Mouse (Mus musculus): Measurements from ENCODE around the gene Xpo5.

Gene Xpo5

DNA sequence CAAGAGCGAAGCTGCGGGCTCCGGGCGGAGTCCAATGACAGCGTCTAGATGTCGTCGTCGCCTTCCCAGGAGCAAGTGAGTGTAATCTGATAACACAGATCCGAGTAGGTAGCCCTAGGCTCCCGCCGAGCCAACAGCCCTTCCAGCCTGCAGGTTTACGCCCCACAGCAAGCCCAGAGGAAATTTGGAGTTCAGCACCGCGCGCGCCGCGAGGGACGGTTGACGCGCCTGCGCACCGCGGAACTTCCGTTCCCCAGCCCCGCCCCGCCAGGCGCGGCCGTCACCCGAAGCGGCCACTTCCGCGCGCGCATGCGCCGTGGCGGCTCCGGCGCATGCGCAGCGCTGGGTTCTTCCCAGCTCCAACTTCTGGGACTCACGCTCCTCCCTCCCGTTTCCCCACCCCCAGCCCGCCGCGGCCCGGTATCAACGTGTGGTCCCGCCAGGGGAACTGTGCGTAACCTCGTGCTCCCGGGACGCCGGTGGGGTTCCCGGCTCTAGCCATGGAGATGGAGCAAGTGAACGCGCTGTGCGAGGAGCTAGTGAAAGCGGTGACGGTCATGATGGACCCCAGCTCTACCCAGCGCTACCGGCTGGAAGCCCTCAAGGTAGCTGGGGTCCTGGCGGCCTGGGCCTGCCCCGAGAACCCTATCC is at the start of gene Xpo5, which contains the start of gene Polh:
Xpo5 (plus strand) TSS at position 362 of the 651 bp plus-strand sequence.
Polh (minus strand) TSS at position 225 of the 651 bp plus-strand sequence.
- peak; percentile 18; the same call in 1 of the 2 replicates for TF ChIP-seq GATA4 (IDR thresholded peaks at IDR 0.05; ENCODE audit: insufficient replicate concordance, low read length)

DNA sequence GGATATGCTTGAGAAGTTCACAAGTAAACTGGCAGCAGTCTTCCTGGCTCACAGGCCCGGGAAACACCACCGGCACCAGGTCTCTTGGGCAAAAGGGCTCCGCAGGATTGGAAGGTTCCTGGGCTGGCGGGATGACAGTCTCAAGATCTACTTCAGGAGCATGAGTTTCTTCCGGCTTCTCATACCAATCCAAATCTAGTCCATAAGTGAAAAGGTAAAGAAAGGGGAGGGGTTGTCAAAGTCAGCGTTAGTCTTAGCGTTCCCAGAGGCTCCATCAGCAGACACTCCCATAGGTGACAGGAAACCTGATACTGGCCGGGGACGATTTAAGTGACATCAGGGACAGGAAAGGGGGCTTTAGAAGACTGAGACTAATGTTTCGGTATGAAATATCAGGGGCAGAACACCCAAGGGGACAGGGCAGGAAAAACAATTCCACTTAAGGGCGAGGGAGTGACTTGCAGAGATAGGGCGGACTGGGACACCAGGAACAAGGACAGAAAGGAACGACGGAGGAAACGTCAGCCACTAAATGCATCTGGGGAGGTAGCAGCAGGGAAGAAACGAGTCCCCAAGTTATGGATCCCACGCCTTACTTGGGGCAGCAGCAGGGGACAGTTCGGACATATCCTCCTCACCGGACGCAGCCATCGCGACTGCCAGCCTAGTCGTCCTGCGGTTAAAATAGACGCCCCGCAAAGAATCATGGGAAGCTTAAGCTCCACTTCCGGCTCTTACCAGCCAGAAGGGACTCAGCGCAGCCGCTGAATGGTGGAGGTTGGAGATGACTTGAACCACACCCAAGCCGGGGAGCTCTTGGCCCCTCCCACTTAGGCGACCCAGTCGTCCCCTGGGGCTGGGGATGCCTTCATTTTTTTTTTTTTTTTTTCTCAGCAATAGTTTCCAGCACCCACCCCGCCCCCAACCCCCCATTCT is 49.5 kb upstream of the Xpo5 start, which contains the start of gene Mad2l1bp:
Mad2l1bp (minus strand) TSS at position 707 of the 936 bp plus-strand sequence.
- no peak for TF ChIP-seq GATA4 (IDR thresholded peaks at IDR 0.05; ENCODE audit: insufficient replicate concordance, low read length)

DNA sequence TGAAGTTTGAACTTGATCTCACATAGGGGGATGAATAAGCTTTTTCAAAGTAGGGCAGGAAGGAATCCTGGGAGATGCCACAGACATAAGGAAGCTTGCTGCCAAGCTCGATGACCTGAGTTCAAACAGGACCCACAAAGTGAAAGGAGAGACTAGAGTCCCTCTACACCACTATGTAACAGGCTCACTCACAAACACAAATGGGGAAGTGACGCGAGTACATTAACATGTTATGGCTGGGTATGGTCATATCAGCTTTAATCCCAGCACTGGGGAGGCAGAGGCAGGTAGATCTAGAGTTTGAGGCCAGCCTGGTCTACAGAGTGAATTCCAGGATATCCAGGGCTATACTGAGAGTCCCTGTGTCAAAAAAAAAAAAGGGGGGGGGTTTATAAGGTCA is 48.2 kb upstream of the Xpo5 start:
- no peak for TF ChIP-seq GATA4 (IDR thresholded peaks at IDR 0.05; ENCODE audit: insufficient replicate concordance, low read length)

GRCm38 (mm10) chr17:46156680-46157079 is 45.9 kb upstream of the Xpo5 start:
- TF ChIP-seq GATA4 (IDR thresholded peaks at IDR 0.05; ENCODE audit: insufficient replicate concordance, low read length) = no peak

DNA sequence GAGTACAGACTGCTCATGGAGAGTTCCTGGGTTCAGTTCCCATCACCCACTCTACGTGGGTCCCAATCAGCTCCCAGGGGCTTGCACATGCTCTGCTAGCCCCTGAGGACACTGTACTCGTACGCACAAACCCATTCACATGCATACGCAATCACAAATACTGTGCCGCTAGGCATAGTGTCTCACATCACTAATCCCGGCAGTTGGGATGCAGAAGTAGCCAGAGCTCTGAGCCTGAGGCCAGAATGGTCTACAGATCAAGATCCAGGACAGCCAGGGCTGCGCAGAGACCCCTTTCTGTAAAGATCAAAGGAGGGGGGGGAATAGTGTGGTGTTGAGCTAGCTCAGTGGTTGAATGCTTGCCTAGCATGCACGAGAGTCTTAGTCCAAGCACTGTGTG is 45.5 kb upstream of the Xpo5 start:
- no peak for TF ChIP-seq GATA4 (IDR thresholded peaks at IDR 0.05; ENCODE audit: insufficient replicate concordance, low read length)

DNA sequence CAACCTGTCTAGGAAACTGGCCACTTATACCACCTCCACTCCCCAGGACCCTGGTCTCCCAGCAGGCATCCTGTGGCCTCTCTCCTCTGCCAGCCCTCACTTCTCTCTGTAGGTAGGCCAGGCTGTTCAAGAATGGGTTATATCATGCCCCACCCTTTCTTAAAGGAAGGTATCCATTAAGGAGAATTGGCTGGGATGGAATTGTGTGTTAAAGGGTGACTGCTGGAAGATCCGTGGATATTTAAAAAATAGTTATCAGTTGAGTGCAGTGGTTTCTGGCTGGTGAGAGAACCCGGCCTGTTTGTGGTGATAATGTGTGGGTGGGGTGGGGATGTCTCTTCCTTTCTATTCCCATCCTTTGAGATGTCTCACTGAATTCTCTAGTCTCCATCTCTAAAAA is 43.3 kb upstream of the Xpo5 start:
- no peak for TF ChIP-seq GATA4 (IDR thresholded peaks at IDR 0.05; ENCODE audit: insufficient replicate concordance, low read length)

DNA sequence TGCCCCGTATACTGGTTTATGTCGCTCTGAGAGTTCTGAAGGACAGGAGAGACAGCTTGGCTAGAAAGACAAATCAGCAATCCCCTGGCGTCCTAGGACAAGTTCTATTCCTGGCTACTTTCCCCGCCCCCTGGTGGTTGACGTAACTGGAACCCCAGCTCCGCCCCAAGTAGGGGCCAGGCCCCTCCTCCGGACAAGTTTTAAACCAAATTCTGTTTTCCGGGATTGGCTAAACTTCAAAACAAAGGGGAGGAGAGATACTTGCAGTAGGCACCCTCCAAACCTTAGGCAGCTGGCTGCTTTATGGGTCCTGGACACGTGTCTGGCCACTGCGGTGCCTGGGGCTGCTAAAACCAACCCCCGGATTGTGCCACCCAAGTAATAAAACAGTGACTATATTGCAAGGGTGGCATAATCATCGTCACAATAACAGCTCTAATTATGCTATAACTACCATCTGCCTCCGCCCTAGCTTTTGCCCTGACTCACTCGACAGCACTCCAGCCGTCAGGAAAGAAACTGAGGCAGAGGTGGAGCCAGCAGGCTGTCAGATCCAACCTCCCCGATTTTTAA is 42.4 kb upstream of the Xpo5 start:
- peak; percentile 26; the same call in 1 of the 2 replicates for TF ChIP-seq GATA4 (IDR thresholded peaks at IDR 0.05; ENCODE audit: insufficient replicate concordance, low read length)

DNA sequence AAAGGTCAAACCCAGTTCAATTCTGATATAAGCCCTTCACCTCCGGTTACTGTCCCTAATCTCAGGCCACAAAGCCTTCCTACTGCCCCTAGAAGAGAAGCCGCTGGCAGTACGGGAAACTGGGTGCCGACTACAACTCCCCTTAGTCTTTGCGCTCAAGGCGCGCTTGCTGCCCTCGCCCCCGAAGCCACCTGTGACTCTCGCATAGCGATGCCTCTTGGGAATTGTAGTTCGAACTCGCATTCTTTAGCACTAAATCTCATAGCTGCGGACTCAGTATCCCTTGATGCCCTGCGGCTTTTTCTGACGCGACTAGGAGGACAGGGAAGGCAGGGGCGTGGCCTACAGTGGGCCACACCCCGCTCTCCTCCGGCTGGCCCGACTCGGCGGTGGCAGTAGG is 41.9 kb upstream of the Xpo5 start, which contains the start of gene Gtpbp2:
Gtpbp2 (plus strand) TSS at position 347 of the 400 bp plus-strand sequence.
- TF ChIP-seq GATA4 (IDR thresholded peaks at IDR 0.05; ENCODE audit: insufficient replicate concordance, low read length) = peak; percentile 15; the same call in 1 of the 2 replicates

DNA sequence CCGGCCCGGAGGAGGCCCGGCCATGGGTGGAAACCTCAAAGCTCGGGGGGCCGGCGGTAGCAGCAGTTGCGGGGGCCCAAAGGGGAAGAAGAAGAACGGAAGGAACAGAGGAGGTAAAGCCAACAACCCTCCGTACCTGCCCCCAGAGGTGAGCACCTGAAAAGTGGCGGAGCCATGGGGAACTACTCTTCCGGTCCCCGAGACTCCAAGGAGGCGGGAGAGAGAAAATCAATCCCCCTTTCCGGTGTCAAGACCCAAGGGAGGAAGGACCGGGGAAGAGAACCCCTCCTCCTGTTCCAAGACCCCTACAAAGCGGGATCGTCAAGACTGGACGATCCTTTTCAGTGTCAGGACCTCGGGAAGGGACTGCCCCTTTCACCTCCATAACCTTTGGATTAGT is 41.4 kb upstream of the Xpo5 start:
- no peak for TF ChIP-seq GATA4 (IDR thresholded peaks at IDR 0.05; ENCODE audit: insufficient replicate concordance, low read length)

- no peak for TF ChIP-seq GATA4 (IDR thresholded peaks at IDR 0.05; ENCODE audit: insufficient replicate concordance, low read length)
These were observed 40.9 kb upstream of the Xpo5 start for GRCm38 (mm10) chr17:46161710-46162109.

DNA sequence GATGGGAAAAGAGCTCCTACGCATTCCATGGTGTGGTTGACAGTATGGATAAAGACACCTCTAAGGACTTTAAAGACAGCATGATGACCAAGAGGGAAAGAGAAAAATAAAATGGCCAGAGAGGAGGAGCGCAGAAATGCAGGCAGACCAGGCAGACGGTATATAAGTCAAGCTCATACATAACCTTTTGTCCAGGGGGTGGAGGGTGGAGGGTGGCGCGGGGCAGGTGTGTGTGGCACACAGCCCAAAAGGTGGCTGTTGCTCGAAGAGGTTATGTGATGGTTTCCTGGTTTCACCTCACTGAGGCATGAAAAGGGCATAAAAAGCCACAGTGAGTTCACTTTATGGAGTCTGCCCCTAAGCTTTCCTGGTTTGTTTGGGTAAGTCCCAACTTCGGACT is 40.0 kb upstream of the Xpo5 start:
- TF ChIP-seq GATA4 (IDR thresholded peaks at IDR 0.05; ENCODE audit: insufficient replicate concordance, low read length) = no peak

GRCm38 (mm10) chr17:46162951-46163421 is 39.6 kb upstream of the Xpo5 start:
- peak; percentile 20; the same call in 1 of the 2 replicates for TF ChIP-seq GATA4 (IDR thresholded peaks at IDR 0.05; ENCODE audit: insufficient replicate concordance, low read length)

DNA sequence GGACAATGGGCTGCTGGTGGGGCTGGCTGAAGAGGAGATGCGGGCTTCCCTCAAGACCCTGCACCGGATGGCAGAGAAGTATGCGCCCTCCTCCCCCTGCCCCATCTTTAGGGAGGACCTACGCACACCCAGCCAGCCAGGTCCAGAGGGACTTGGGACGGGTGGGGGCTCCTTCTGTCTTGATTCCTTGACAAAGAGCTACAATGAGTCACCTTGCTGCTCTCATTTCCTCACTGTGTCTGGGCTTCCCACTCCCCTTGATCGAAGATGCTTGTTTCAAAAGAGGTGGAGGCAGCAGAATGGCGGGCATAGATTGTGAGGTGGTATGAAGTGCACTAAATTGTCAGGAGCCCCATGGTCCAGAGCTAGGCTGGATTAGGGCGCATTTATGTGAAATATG is 38.3 kb upstream of the Xpo5 start:
- no peak for TF ChIP-seq GATA4 (IDR thresholded peaks at IDR 0.05; ENCODE audit: insufficient replicate concordance, low read length)

GRCm38 (mm10) chr17:46164791-46165190 is 37.8 kb upstream of the Xpo5 start:
- TF ChIP-seq GATA4 (IDR thresholded peaks at IDR 0.05; ENCODE audit: insufficient replicate concordance, low read length) = no peak

DNA sequence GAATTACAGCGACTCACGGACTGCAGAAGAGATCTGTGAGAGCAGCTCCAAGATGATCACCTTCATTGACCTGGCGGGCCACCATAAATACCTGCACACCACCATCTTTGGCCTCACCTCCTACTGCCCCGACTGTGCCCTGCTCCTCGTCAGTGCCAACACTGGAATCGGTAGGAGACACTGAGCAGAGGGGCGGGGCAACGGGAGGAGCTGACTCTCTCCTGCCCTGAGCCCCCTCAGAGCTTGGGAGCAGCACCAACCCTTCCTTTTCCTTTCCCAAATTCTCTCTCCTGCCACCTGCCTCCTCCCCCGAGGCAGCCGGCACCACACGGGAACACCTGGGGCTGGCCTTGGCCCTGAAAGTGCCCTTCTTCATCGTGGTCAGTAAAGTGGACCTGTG is 37.1 kb upstream of the Xpo5 start:
- no peak for TF ChIP-seq GATA4 (IDR thresholded peaks at IDR 0.05; ENCODE audit: insufficient replicate concordance, low read length)

Data from liver, adult (tissue).